Mouse (Mus musculus) liver, embryonic 14.5 days (tissue): ENCODE results near the gene Ppm1n.

Source experiments
- CTCF ChIP-seq: IDR thresholded peaks from 2 replicates; pipeline ENCODE4 v1.5.1; 2016; ENCODE audit warnings: antibody characterized with exemption, low read depth, control low read depth
- EP300 ChIP-seq: IDR thresholded peaks from 2 replicates; pipeline ENCODE4 v1.6.1; 2016; ENCODE audit warnings: antibody characterized with exemption, low read depth

DNA sequence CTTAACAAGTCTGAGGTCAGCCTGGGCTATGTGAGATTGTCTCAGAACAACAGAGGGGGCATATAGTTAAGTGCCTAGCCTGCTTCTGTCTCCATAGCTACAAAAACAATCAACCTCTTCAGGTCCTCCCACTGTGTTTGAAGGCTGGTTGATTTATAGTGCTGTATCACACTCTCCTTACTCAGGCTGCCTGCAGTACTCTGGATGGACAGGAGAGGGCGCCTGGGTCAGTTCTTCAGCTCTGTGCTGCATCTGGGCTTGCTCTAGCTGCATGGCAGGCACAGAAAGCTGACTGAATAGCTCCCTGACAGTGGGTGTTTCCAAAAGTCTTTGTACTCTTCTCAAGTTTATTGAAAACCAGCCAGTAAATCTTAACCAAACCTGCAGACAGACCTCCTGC is 40.4 kb downstream of the Ppm1n start:
- TF ChIP-seq EP300 (no peak), CTCF (peak; percentile 99)
